Mouse (Mus musculus): ENCODE measurements at regions not wholly inside any gene's neighbourhood (a gene's known extent, or its start where the extent isn't known, plus 50 kb on each side); places are given as distances from the start of the nearest gene placed in this dataset.

DNA sequence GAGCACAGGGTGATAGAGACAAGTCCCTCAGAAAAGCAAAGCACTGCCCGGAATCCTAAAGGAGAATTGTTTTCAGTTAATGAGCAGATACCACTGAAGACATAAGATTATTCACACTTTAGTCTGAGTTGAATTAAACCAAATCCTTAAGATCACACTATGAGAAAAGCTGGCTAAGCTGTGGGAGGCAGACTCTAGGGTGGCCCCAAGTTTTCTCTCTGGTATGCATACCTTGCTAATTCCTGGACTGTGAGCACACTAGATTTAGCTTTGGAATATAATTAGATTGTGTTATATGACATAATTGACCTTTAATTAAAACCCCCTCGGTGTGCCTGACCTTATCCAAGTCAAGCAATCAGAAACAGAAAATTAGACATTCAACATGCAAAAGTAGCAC is 247.3 kb downstream of the Akain1 start:
- no peak for TF ChIP-seq CTCF (IDR thresholded peaks at IDR 0.05; ENCODE audit: extremely low read depth, insufficient read length, insufficient replicate concordance, low read depth, low read length)
- no peak for TF ChIP-seq POLR2A (IDR thresholded peaks at IDR 0.05; ENCODE audit: low read depth, low read length)

Data from small intestine, adult 2 months (tissue).